Mouse (Mus musculus) lung, embryonic 15.5 days (tissue): ENCODE measurements around the gene Gamt. TPM values are rescaled to one million over a fixed set of nuclear protein-coding genes. Genes with fewer than 3 reads are reported as not detected.

Experiments used
- ATAC-seq: fragments of 200-750 bp; cut with Nextera tagmentation; 2 replicates; pipeline ENCODE4 v1.8.0; 2017; ENCODE audit warnings: moderate number of reproducible peaks, borderline replicate concordance; ENCODE audit not compliant: low FRiP score, low TSS enrichment; ENCODE audit errors: extremely low read depth
- H3K27ac ChIP-seq: fragments of 300-500 bp; sonication (generic); 2 replicates; pipeline ENCODE4 v1.5.1; 2015; ENCODE audit warnings: moderate library complexity, mild to moderate bottlenecking, inconsistent platforms
- H3K27me3 ChIP-seq: fragments of 300-500 bp; sonication (generic); 2 replicates; pipeline ENCODE4 v1.6.1; 2015; ENCODE audit warnings: inconsistent platforms
- H3K36me3 ChIP-seq: fragments of 300-500 bp; sonication (generic); 2 replicates; pipeline ENCODE4 v1.6.1; 2015; ENCODE audit warnings: inconsistent platforms
- H3K4me1 ChIP-seq: fragments of 300-500 bp; sonication (generic); 2 replicates; pipeline ENCODE4 v1.6.1; 2015; ENCODE audit warnings: inconsistent platforms
- H3K4me2 ChIP-seq: fragments of 300-500 bp; sonication (generic); 2 replicates; pipeline ENCODE4 v1.6.1; 2015; ENCODE audit warnings: inconsistent platforms, mild to moderate bottlenecking, moderate library complexity
- H3K4me3 ChIP-seq: fragments of 300-500 bp; sonication (generic); 2 replicates; pipeline ENCODE4 v1.5.1; 2015; ENCODE audit warnings: mild to moderate bottlenecking, inconsistent platforms
- H3K9ac ChIP-seq: fragments of 300-500 bp; sonication (generic); 2 replicates; pipeline ENCODE4 v1.6.1; 2015; ENCODE audit warnings: inconsistent platforms
- H3K9me3 ChIP-seq: fragments of 300-500 bp; sonication (generic); 2 replicates; pipeline ENCODE4 v1.6.1; 2016; ENCODE audit warnings: inconsistent platforms
- WGBS: fragments of 180-500 bp; shearing (Covaris S2); methylation state at CpG from one replicate; pipeline ENCODE4 v1.1.7; 2015; 5-methylcytosine and 5-hydroxymethylcytosine counted together
- polyA plus RNA-seq: library from polyadenylated mRNA; unstranded; fragments of >200 nt; fragmentation: Nextera tagmentation; extraction: Ambion mirVana; gene quantifications from 2 replicates; pipeline ENCODE4 v1.2.1, GENCODE M21; 2015

Gamt gene
- polyA plus RNA-seq, 1 experiment from 2014 or later: 29.3 TPM

DNA sequence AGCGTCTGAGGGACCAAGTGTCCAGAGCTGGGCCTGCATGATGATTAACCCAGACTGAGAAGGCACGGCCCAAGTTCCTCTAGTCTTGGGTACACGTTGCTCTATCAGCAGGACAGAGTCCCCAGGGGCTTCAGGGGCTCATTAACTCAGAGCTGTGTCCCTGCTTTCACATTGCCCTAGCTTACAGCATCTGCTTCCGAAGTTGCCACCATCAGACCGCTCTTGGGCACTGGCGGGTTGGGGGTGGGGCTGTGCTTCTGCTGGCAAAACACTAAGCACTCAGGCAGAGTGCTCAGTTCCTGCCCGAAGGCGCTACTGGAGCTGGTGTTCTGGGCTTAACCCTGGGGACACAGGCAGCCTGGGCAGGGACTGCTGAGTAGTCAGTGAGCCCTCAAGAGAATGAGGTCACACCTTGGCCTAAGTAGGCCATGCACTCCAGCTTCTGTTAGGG, 21.1 kb upstream of the Gamt start:
- Histone ChIP-seq H3K36me3 (peaks cover 85% of the 10 kb centered on the region), H3K27me3 (no peaks in the 10 kb centered on the region), H3K4me3 (no peak overlapping the region), H3K27ac (peak overlapping the region; percentile 89), H3K4me1 (peaks cover 15% of the 10 kb centered on the region), H3K9me3 (no peaks in the 10 kb centered on the region), H3K4me2 (no peak overlapping the region), H3K9ac (no peak overlapping the region)
- WGBS: 68% methylated on average over 8 of the region's 8 CpGs
- peak; percentile 44; the same call in 1 of the 2 replicates for ATAC-seq

GRCm38 (mm10) chr10:80281304-80281703, 20.5 kb upstream of the Gamt start:
- peak overlapping the region; percentile 89 for H3K27ac ChIP-seq
- H3K36me3 ChIP-seq: peaks cover 86% of the 10 kb centered on the region
- no peak overlapping the region for H3K4me3 ChIP-seq
- no peaks in the 10 kb centered on the region for H3K27me3 ChIP-seq
- no peak for ATAC-seq
- WGBS: 68% methylated on average over 7 of the region's 7 CpGs
- H3K9me3 ChIP-seq: no peaks in the 10 kb centered on the region
- H3K4me1 ChIP-seq: peaks cover 15% of the 10 kb centered on the region
- H3K4me2 ChIP-seq: no peak overlapping the region
- no peak overlapping the region for H3K9ac ChIP-seq

GRCm38 (mm10) chr10:80279273-80279672, 18.5 kb upstream of the Gamt start:
- no peaks in the 10 kb centered on the region for H3K27me3 ChIP-seq
- no peak overlapping the region for H3K4me2 ChIP-seq
- 86% methylated on average over 12 of the region's 12 CpGs for WGBS
- no peak for ATAC-seq
- no peak overlapping the region for H3K9ac ChIP-seq
- peaks cover 86% of the 10 kb centered on the region for H3K36me3 ChIP-seq
- H3K9me3 ChIP-seq: no peaks in the 10 kb centered on the region
- no peak overlapping the region for H3K4me3 ChIP-seq
- H3K27ac ChIP-seq: no peak overlapping the region
- peaks cover 15% of the 10 kb centered on the region for H3K4me1 ChIP-seq

DNA sequence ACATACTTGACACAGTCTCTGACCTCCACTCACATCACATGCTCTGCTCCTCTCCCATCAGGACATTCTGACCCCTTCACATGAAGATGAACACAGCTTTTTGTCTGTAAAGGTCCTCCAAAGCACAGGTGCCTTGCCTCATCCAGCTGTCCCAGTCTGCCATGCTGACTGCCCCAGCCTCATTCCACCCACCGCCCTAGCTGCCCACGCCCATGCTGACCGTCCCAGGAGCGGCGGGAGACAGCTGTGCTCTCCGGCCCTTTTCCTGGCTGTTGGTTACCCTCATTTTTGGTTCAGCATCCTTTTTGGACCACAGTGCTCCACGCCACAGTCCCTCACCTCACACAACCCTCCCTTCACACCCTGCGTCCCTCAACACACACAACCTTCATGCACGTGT, 17.6 kb upstream of the Gamt start:
- ATAC-seq: no peak
- H3K27ac ChIP-seq: no peak overlapping the region
- H3K9ac ChIP-seq: no peak overlapping the region
- whole genome bisulfite sequencing: 91% methylated on average over 9 of the region's 9 CpGs
- H3K27me3 ChIP-seq: no peaks in the 10 kb centered on the region
- no peak overlapping the region for H3K4me2 ChIP-seq
- peaks cover 15% of the 10 kb centered on the region for H3K4me1 ChIP-seq
- H3K36me3 ChIP-seq: peaks cover 85% of the 10 kb centered on the region
- no peaks in the 10 kb centered on the region for H3K9me3 ChIP-seq
- no peak overlapping the region for H3K4me3 ChIP-seq

DNA sequence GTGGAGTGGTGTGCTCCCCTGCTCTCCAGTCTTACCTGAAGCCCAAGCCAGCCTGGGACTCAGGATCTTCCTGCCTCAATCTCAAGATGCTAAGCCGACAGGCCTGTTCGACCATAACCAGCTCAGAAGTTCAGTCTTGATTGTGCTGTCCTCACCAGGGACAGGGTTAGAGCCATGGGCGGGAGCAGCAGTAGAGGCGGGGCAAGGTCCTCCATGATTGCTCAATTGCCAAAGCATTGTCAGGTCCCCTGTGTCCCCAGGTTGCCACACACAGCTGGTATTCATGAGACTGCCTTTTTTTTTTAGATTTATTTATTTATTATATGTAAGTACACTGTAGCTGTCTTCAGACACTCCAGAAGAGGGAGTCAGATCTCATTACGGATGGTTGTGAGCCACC, 15.4 kb upstream of the Gamt start:
- no peak overlapping the region for H3K4me3 ChIP-seq
- H3K4me2 ChIP-seq: no peak overlapping the region
- H3K9me3 ChIP-seq: no peaks in the 10 kb centered on the region
- no peak for ATAC-seq
- no peaks in the 10 kb centered on the region for H3K27me3 ChIP-seq
- peaks cover 10% of the 10 kb centered on the region for H3K4me1 ChIP-seq
- WGBS: 86% methylated on average over 5 of the region's 5 CpGs
- H3K27ac ChIP-seq: no peak overlapping the region
- no peak overlapping the region for H3K9ac ChIP-seq
- peaks cover 84% of the 10 kb centered on the region for H3K36me3 ChIP-seq

DNA sequence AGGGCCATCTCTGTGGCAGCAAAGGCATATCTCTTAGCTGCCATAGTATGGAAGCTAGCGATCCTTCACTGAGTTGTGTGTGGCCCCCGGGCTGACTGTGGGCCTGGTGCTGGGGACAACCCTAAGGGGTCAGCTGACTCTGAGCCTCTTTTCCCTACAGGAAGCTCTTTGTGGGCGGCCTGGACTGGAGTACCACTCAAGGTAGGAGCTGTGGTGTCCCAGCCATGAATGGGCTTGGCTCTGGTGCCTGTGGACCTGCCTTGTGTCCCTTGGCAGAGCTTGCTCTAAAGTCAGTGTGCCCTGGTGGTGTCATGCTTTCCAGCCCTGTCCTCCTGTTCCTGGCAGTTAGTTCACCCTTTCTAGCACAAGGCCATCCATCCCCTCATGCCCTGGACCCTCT, 13.0 kb upstream of the Gamt start:
- peaks cover 69% of the 10 kb centered on the region for H3K36me3 ChIP-seq
- H3K27me3 ChIP-seq: no peaks in the 10 kb centered on the region
- no peak overlapping the region for H3K27ac ChIP-seq
- peaks cover 17% of the 10 kb centered on the region for H3K4me1 ChIP-seq
- no peak overlapping the region for H3K9ac ChIP-seq
- no peak for ATAC-seq
- H3K4me3 ChIP-seq: no peak overlapping the region
- 81% methylated on average over 3 of the region's 3 CpGs for WGBS
- no peak overlapping the region for H3K4me2 ChIP-seq
- no peaks in the 10 kb centered on the region for H3K9me3 ChIP-seq

DNA sequence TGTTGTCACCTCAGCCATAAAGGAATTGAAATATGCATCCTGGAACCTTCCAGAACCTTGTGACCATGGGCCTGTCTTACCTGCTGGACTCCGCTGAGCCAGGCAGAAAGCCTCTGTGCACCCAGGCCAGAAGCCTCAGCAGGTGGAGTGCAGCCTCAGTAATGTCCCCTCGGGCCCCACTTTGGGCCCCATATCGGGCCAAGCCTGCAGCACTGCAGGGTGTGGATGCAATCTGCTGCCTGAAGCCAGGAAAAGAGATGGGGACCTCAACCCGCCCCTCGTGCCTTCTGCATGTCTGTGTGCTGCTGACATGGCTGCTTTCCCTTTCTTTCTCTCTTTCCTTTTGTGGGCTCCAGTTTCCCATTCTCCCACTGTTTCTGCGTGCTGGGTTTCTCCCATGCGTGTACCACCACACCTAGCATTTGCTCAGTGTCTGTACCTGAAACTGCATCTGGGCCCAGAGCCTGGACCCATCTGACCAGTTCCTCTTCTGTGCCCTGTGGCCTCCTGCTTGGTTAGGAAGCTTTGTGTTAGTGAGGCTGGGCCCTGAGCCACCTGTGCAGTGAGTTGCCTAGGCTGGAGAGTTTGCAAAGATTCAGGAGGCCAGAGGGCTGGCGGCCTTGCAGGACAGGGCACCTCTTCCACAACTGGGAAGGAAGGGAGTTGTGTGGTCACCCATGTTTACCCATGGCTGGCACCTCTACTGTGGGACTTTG, 11.2 kb upstream of the Gamt start:
- Histone ChIP-seq H3K9me3 (no peaks in the 10 kb centered on the region), H3K27ac (no peak overlapping the region; the same call in 1 of the 2 replicates), H3K4me1 (peaks cover 33% of the 10 kb centered on the region), H3K4me2 (no peak overlapping the region), H3K36me3 (peaks cover 58% of the 10 kb centered on the region), H3K9ac (no peak overlapping the region), H3K27me3 (no peaks in the 10 kb centered on the region), H3K4me3 (no peak overlapping the region)
- ATAC-seq: no peak
- 85% methylated on average over 8 of the region's 8 CpGs for WGBS

DNA sequence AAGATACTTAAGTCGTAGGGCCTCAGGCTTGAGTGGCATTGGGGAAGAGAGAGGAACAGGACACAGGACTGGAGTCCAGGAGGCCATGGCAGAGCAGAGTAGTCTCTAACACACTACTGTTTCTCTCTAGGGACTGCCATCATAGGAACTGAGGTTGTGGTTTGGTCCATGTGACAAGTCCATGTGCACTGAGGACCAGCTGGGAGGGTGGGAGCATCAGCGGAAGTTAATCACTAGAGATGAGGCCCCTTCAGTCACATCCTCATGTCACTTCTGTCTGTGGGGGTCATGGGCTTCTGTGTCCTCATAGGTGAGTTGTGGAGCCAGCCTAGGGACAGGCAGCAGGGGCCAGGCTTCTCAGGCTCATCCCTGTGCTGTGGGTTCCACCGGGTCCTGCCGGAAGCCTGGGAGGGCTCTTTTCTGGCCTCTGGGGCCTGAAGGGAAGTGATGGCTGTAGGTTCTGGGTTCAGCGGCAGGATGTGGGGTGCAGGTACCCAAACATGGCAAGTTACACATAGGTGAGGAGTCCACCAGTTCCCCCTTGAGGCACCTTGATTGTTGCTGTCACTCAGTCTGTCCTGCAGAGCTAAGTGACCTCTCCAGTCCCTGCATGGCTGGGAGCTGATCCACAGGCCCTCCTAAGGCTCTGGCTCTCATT, 10.5 kb upstream of the Gamt start:
- Histone ChIP-seq H3K27me3 (no peaks in the 10 kb centered on the region), H3K36me3 (peaks cover 52% of the 10 kb centered on the region), H3K9ac (no peak overlapping the region), H3K27ac (no peak overlapping the region; the same call in 1 of the 2 replicates), H3K4me1 (peaks cover 40% of the 10 kb centered on the region), H3K4me2 (no peak overlapping the region), H3K4me3 (no peak overlapping the region), H3K9me3 (no peaks in the 10 kb centered on the region)
- no peak for ATAC-seq
- WGBS: 85% methylated on average over 5 of the region's 5 CpGs

GRCm38 (mm10) chr10:80270734-80271181, 9.9 kb upstream of the Gamt start:
- Histone ChIP-seq H3K4me3 (no peak overlapping the region), H3K9ac (no peak overlapping the region), H3K4me2 (no peak overlapping the region), H3K36me3 (peaks cover 46% of the 10 kb centered on the region), H3K27ac (no peak overlapping the region), H3K4me1 (peaks cover 46% of the 10 kb centered on the region), H3K27me3 (no peaks in the 10 kb centered on the region), H3K9me3 (no peaks in the 10 kb centered on the region)
- no peak for ATAC-seq
- WGBS: 69% methylated on average over 6 of the region's 6 CpGs

DNA sequence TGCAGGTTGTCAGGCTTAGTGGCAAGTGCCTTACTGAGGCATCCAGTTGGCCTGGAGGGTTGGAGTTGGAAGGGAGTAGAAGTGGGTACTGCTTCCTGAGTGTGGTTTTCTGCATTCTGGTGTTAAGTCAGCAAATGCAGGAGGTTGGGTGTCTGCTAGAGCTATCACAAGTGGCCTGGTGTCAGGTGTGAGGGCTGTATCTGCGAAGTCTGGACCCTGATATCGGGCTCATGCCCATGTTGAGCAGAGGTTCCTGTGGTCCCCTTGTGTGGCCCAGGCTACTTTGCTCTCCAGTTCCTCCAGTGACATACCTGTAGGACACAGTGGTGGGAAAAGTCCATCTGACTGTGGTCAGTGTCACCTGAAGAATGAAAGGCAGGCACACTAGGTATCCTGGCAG, 9.3 kb upstream of the Gamt start:
- Histone ChIP-seq H3K9me3 (no peaks in the 10 kb centered on the region), H3K27ac (no peak overlapping the region), H3K4me1 (peaks cover 48% of the 10 kb centered on the region), H3K36me3 (peaks cover 42% of the 10 kb centered on the region), H3K4me3 (no peak overlapping the region), H3K9ac (no peak overlapping the region), H3K27me3 (no peaks in the 10 kb centered on the region), H3K4me2 (no peak overlapping the region)
- ATAC-seq: no peak
- 89% methylated on average over 2 of the region's 2 CpGs for WGBS

DNA sequence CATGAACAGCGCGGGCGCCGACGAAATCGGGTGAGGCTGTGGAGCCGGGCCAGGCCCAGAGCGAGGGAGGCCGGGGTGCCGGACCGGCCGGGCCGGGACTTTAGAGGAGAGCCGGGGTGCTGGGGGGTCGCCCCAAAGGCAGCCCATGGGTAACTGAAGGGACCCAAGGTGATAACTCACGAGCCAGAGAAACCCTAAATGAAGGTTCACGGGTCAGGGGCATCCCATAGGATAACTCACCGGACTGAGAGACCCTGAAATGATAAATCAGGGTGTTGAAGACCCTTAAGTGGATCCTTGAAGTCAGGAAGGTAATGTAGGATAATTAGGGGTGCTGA, 4.3 kb upstream of the Gamt start:
- peak overlapping the region; percentile 84 for H3K4me2 ChIP-seq
- no peaks in the 10 kb centered on the region for H3K9me3 ChIP-seq

DNA sequence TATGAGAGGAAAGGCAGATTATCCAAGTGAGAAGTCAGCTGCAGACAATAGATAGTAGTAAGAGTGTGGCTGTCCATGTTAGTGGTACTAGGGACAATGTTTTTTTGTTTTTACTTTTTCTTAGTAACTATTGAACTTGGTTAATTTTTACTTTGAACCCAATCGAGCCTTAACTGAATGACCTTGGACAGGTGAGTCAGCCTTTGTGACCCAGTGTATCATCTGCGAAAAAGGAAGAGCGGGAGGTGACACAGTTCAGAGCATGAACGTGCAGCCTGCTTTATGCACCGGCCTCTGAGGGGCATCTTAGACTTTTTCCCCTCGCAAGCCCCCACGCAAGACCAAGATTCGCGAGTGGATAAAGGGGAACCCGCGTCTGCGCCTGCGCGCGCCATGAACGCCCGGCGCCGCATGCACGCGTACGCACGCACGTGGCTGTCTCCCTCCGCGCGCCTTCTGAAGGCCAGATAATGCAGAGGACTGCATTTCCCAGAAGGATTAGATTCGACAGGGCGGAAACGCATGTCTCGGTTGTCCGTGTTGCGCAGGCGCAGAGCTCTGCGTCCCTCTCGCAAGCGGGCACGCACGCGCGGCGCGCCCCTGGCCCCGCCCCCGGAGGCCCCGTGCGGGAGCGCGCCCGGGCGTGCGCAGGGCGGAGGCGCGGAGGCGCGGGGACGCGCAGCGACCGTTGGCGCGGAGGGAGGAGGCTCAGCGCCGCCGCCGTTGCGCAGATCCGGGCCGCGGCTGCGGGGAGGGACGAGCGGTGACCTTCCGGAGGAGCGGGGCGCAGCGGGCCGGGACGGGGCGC, 3.7 kb upstream of the Gamt start:
- peak; percentile 35 for ATAC-seq
- Histone ChIP-seq H3K36me3 (peaks cover 11% of the 10 kb centered on the region), H3K4me3 (peak overlapping the region; percentile 98), H3K27me3 (no peaks in the 10 kb centered on the region), H3K9ac (peak overlapping the region; percentile 99), H3K27ac (peak overlapping the region; percentile 73), H3K9me3 (no peaks in the 10 kb centered on the region), H3K4me1 (peaks cover 59% of the 10 kb centered on the region), H3K4me2 (peak overlapping the region; percentile 84)
- under 1% methylated on average over 80 of the region's 81 CpGs for WGBS

More for the DNA sequence above, 4.3 kb upstream of the Gamt start:
- WGBS: under 1% methylated on average over 18 of the region's 18 CpGs
- H3K36me3 ChIP-seq: peaks cover 11% of the 10 kb centered on the region
- peak overlapping the region; percentile 98 for H3K4me3 ChIP-seq
- no peak for ATAC-seq
- H3K9ac ChIP-seq: peak overlapping the region; percentile 99
- H3K4me1 ChIP-seq: peaks cover 58% of the 10 kb centered on the region
- H3K27ac ChIP-seq: peak overlapping the region; percentile 73
- no peaks in the 10 kb centered on the region for H3K27me3 ChIP-seq
